Mouse (Mus musculus) mature B cell (primary cell): ENCODE measurements around the gene Rasgrp3.

Experiments used
- in situ Hi-C: fragments of 300-500 bp; cut with MboI; formaldehyde crosslinking; loops from 2 replicates; pipeline ENCODE4 v1.14.3; 2019

Rasgrp3 gene

GRCm38 (mm10) chr17:75498241-75498651 is 62.5 kb downstream of the Rasgrp3 start:
- in situ Hi-C loops = no loop called here

- in situ Hi-C loops = no loop called here
Measured at GRCm38 (mm10) chr17:75503031-75503430, 67.3 kb downstream of the Rasgrp3 start.

- in situ Hi-C loops = no loop called here
Measured at GRCm38 (mm10) chr17:75505053-75505452, 69.4 kb downstream of the Rasgrp3 start.

GRCm38 (mm10) chr17:75506097-75506675 is 70.5 kb downstream of the Rasgrp3 start:
- in situ Hi-C loops = no loop called here

GRCm38 (mm10) chr17:75506708-75507641 is 71.3 kb downstream of the Rasgrp3 start:
- in situ Hi-C loops = no loop called here

- in situ Hi-C loops = no loop called here
Measured at GRCm38 (mm10) chr17:75509257-75509656, 73.6 kb downstream of the Rasgrp3 start.

GRCm38 (mm10) chr17:75516591-75516990 is 80.9 kb downstream of the Rasgrp3 start:
- in situ Hi-C loops = loop anchor here (5.0 kb wide), 1 partner anchor 49 kb away; no protein-coding TSS in a partner anchor

- in situ Hi-C loops = loop anchor here (5.0 kb wide), 1 partner anchor 51 kb away; no protein-coding TSS in a partner anchor
Measured at GRCm38 (mm10) chr17:75518181-75518901, 82.6 kb downstream of the Rasgrp3 start.

- in situ Hi-C loops = loop anchor here (5.0 kb wide), 1 partner anchor 52 kb away; no protein-coding TSS in a partner anchor
Measured at GRCm38 (mm10) chr17:75519239-75519900, 83.7 kb downstream of the Rasgrp3 start.

GRCm38 (mm10) chr17:75521236-75521842 is 85.6 kb downstream of the Rasgrp3 start:
- in situ Hi-C loops = no loop called here

GRCm38 (mm10) chr17:75522347-75523065 is 86.8 kb downstream of the Rasgrp3 start:
- in situ Hi-C loops = no loop called here

GRCm38 (mm10) chr17:75523812-75524211 is 88.1 kb downstream of the Rasgrp3 start:
- in situ Hi-C loops = no loop called here

GRCm38 (mm10) chr17:75526411-75526810 is 90.7 kb downstream of the Rasgrp3 start:
- in situ Hi-C loops = no loop called here

GRCm38 (mm10) chr17:75529222-75529935 is 93.7 kb downstream of the Rasgrp3 start:
- in situ Hi-C loops = no loop called here

- in situ Hi-C loops = no loop called here
Measured at GRCm38 (mm10) chr17:75532469-75532986, 96.8 kb downstream of the Rasgrp3 start.

- in situ Hi-C loops = no loop called here
Measured at GRCm38 (mm10) chr17:75534314-75535020, 98.8 kb downstream of the Rasgrp3 start.

- in situ Hi-C loops = no loop called here
Measured at GRCm38 (mm10) chr17:75535612-75536011, 99.9 kb downstream of the Rasgrp3 start.

GRCm38 (mm10) chr17:75536396-75537049 is 100.8 kb downstream of the Rasgrp3 start:
- in situ Hi-C loops = no loop called here
